Mouse (Mus musculus): ENCODE results near the gene Ehmt1.

DNA sequence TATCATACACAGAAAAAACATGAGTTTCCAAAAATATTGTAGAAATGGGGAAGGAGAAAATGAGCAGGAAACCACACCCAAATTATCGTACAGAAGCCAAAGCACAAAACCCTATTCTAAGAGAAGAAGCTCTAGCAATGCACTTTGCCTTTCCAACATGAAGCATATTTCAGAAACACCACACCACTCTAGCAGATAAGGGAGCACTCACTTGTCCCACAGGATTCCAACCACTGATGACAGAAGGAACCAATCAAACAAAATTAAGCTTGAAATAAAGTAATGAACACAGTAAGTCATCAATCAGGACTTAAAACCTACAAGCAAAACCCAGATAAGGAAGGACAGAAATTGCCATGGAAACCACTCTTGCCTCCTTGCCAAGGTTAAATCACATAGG, 74.2 kb downstream of the Ehmt1 start:
- no peak for TF ChIP-seq CTCF (IDR thresholded peaks at IDR 0.05; ENCODE audit: low read depth, low read length)
- no peak for TF ChIP-seq POLR2A (IDR thresholded peaks at IDR 0.05; ENCODE audit: extremely low read depth, insufficient read depth, low read length)

Data from liver, adult 2 months (tissue).